Mouse (Mus musculus): ENCODE measurements around the gene Socs1. TPM values are rescaled to one million over a fixed set of nuclear protein-coding genes. Genes with fewer than 3 reads are reported as not detected.
"Not testable (repeated sequence)": the region's sequence is repeated elsewhere in the genome, so short reads cannot be mapped to it uniquely, and the experiment has no call there.

Gene Socs1
- 1 to 10 TPM; 3.1 to 3.5 TPM for total RNA-seq (2021)
- long read RNA-seq, experiment 1, transcript Socs1-201 (2 exons, 2,785 nt), result major isoform, 8 of 12 reads
- long read RNA-seq, experiment 1, partial matches to known transcripts, result 0 of 12 reads
- long read RNA-seq, experiment 1, other reads (novel, unspliced or antisense), result 4 of 12 reads
- long read RNA-seq, experiment 2, partial matches to known transcripts, result 0 of 6 reads
- long read RNA-seq, experiment 2, other reads (novel, unspliced or antisense), result 2 of 6 reads

DNA sequence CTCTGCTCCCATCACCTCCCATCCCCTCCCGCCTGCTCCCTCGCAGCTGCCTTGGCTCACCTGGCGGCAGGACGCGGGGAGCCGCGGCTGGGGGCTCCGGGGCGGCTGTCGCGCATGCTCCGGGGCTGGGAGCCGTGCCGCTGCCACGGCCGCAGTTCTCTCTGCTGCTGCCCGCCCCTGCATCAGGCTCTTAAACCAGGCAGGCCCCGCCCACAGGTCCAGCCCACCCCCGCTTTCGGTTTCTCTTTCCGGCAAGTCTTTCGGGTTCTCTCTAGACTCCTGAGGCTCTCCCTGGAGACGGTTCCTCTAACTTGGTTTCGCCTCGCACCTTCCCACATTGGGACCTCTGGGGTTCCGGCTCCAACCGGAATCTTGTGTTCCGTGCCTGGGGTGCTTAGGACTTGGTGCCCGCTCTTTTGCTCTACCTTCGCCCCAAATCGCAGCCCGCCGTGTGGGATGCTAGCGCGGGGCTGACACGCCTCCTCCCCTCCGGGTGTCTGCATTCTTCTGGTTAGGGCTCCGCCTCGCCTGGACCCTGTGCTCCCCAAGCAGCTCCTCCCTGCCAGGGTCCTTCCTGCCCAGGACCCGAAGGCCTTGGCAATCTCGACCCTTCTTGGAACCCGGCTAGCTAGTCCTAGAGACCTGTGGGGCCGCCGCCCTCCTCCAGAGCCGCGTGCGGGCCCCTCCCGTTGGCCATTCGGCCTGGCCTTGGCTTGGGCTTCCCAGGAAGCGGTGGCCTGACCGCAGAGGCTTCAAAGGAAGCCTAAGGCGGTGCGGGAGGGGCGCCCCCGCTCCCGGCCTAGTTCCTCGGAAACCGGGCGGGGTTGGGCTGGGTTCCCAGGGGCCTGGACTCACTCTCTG is at the start of gene Socs1:
Gene Socs1, minus strand, starts transcription at position 166 of the 861 bp plus-strand sequence.
- DNase-seq, result peak; percentile 91 to 95

DNA sequence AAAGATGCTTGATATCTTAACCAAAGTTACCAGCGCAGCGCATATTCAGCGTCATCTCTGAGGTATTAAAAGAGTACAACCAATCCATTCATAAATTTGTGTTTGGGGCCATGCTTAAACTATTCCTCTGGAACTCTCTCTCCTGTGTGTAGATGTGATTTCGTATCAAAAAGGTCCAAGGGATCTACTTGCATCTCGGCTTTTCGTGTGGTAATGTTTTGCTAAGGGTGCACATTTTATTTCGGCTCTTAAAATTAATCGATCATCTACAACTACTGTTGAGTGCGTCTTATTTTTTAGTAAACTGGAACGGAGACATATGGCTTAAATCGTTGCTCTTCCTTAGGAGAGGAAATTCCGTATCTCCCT is 49.2 kb upstream of the Socs1 start:
- no peak for DNase-seq

DNA sequence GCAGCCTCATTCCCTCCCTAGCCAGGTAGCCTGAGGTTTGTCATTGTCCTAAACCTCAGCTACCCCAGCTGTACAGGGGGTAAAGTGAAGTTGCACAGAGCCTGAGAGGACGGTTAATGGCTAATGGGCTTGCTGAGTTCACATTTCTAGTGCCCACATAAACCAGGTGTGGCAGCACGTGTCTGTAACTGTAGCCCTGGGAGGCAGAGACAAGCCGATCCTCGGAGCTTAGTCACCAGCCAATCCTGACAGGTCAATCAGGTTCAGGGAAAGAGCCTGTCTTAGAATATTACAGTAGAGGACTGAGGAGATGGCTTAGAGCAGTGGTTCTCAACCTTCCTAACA is 43.1 kb upstream of the Socs1 start:
- no peak for DNase-seq

DNA sequence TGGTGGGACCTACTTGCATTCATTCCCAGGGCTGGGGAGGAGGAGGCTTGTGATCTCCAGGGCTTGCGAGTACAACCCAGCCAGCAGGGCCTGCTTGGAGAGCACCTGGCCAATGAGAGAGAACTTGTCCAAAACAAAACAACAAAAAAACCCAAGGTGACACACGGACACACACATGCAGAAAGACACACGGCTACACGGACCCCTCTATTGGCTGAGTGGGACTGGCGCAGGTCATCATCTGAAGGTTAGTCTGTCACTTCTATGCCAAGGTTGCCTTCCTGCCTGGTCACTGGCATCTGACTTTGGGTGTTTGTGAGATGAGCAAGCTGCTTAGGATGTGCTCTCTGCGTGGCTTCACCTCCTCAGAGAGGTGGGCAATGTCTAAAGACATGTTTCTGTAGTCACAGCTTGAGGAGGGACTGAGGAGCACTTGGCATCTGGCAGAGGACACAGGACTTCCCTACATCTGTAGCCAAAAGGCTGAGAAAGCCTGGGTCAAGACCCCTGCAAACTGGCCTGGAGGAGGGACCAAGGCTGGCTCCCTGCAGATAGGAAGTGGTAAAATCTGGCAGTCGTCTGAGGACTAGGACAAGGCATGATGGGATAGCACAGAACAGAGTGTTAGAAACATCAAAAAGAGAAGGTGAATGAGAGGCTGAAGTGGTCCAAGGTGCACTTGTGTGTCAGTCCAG is 42.6 kb upstream of the Socs1 start:
- no peak for DNase-seq

DNA sequence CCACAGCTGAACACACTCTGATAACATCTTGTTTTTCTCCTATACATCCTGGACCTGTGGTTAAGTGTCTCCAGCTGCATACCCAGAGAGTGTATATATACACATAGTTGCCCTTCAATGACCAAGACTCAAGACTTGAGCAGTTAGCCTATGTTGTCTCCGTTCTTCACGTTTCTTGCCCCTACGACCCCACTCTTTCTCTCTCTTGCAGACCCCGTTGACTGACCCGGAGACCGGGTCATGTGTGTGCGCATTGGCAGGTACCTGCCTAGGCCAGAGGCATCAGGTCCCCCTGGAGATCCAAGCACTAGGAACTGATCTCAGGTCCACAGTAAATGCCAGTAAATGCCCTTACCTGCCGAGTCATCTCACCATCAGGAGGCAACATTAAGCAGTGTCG is 41.9 kb upstream of the Socs1 start:
- no peak for DNase-seq

DNA sequence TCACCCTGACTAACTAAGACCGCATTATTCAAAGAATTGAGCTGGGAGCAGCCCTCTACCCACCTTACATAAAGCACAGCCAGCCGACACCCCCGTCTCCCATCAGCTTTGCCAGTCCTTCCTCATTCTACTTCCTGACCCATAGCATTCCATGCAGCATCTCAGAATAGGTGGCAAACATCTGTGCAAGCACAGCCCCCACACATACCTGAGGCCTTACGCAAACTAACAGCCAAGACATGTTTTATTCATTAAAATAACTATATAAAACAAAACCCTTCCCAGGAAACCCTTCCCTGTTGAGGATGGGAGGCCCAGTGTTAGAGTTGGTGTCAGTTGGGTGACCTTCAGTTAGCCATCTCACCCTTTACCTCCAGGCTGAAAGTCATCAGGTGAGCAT is 40.5 kb upstream of the Socs1 start:
- no peak for DNase-seq

DNA sequence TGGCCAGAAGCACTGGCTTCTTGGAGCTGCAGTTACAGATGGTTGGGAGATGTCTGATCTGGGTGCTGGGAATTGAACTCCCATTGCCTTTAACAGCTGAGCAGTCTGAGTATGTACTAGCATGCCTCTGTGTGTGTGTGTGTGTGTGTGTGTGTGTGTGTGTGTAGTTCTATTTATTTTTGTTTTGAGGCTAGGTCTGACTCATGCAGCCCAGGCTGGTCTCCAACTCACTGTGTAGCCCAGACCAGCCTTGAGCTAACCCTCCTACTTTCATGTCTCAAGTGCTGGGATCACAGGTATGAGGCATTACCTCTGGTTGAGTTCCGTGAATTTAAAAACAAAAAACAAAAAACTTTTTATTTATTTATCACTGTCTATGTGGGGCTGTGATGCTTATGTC is 39.2 kb upstream of the Socs1 start:
- DNase-seq, result peak in 1 of 2 experiments; percentile 17

DNA sequence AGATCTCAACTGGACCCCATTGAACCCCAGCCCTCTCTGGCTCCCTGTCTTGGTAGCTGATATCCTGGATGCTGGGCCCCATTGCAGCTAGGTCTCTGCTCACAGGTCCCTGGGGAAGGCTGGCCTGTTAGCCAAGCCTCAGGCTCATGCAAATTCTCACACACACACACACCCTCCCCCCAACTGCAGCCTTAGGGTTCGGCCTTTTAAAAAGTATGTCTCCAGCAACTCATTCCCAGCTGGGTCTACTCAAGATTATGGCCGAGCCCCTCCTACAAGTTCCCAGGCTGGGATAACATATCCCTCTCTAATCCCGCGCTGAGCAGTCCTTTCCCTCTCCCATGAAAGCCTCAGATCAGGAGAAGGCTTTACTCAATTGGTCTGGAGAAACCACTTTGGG is 36.1 kb upstream of the Socs1 start:
- no peak for DNase-seq

DNA sequence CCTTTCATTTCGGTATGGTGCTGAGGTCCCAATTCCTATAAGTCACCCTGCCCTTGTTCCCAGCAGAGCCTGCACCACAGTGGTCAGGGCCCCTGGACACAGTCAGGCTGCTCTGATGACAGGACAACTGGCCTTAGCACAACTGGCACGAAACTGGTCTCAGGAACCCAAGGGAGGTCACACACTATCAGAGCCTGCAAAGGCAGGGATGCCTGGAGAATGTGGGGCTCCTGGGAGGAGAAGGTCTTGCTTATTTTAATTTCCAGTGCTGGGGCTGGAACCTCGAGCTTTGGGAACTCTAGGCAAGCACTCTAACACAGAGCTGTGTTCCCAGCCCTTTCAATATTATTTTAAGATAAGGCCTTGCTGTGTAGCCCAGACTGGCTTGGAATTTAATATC is 34.6 kb upstream of the Socs1 start:
- no peak for DNase-seq

DNA sequence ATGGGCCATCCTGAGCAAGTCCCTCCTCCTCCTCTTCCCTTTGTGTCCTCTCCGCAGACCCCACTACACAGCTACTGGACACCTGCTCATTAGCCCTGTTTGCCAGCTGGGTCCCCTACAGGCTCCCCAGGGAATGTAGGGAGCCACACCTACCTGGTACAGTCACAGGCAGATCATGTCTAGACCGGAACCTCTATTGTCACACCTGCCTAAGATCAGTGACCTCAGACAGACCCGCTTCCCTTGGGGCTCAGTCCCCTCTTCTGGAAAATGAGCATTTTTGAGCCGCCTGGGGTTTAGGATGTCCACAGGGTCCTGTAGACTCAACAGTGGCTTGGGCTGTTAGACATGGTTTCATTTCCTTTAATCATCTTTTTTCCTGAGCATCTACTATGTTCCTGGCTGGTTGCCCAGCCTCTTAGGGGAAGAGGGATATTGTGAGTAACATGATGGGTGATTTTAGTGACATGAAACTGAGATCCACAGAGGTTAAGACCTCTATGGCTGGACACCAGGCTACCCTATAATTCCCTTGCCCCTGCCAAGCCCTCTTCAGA is 33.3 kb upstream of the Socs1 start:
- no peak for DNase-seq

DNA sequence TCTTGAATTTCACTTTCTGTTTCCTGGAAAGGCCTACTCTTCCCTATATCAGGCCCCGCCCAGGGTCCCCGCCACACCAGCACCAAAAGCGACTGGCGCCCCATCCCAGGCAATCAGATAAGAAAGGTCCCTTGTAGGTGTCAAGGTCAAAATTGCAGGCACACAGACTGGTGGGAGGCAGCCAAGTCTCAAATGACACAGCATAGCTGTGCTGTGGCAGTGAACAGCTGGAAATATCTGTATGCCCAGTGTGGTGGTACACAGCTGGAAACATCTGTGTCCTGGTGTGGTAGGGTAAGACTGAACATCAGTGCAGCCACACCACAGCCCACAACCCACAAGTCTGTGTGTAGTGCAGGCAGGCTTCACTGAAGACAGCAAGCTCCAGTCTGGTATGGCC is 29.5 kb upstream of the Socs1 start:
- peak; percentile 48 to 57 for DNase-seq

DNA sequence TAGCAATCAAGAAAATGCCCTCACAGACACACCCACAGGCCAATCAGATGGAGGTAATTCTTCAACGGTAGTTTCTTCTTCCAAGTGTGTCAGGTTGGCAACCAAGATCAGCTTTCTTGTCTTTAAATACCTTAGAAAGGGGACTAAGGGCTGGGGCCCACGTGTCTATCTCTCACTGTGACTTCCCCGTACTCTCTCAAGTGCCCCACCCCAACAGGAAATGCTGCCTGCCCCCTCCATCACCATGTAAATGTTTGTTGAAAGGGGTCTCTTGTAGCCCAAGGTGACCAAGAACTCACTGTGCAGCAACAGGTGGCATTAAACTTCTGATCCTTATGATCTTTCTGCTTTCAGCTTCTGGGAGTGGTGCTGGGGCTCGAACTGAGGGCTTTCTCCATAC is 28.4 kb upstream of the Socs1 start:
- DNase-seq, result no peak

DNA sequence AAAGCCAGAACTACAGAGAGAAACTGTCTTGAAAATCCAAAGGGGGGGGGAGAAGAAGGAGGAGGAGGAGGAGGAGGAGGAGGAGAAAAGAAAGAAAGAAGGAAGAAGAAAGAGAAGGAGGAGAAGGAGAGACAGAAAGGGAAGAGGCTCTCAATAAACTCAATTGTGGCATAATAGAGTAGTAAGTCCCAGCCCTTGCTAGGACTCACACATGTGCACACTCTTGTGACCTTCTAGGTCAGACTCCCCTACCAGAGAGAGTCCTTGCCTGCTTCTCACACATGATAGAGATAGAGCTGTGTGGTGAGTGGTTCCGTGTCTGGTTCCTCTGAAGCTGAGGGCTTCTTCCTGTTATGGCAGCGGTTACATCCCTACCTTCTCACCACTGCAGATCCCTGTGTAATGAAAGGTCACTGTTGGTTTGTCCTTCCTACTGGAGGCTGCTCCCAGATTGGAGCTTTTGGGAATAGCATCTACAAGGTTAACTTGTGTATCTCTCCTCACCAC is 27.6 kb upstream of the Socs1 start, which contains the start of gene Gm11172:
Gene Gm11172, plus strand, starts transcription at position 51 of the 507 bp plus-strand sequence.
- no peak for DNase-seq

DNA sequence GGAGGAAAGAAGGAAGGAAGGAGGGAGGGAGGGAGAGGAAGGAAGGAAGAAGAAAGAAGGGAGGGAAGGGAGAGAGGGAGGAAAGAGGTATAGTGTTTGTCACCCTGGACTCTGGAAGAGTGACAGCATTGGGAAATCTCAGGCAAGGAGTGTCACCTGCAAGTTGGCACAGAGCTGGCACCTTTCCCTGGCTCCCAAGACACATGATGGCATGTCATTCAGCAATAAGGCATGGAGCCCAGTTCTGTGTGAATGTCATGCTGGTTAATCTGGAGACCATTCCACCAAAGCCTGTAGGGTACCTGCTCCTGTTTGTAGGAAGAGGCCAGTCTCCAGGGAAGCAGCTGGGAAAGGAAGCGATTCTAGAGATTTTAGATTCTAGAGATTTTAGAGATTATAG is 25.0 kb upstream of the Socs1 start:
- DNase-seq, result no peak

DNA sequence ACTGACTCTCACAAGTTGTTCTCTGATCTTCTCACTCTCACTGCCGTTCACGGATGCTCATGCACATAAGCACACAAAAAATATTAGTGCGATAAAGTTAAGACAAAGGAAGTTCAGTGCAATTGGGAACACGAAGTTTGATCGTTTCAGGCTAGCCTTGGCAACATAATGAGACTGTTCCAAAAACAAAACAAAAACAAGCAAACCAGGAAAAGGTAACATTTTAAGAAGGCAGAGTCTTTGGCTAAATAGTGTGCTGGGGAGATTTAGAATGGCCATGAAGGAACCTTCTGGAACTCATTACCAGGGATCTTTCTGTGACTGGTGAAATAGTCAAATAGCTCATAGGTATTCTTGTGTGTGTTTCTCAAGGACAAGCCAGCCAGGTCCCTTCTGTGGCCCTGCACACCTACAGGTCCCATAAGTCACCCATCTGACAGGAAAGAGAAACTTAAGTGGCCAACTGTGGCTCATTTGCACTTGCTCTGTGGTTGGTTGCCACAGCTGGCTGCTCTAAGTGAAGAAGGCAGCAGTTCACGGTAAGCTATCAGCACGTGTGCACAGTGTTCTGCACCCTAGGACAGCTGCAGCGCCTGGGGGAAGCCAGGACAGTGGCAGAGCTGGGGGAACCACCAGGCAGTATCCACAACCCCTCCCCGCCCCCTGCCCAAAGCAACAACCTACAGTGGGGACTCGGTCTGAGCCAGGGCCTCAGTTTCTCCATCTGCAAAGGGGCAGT is 20.6 kb upstream of the Socs1 start, which contains the start of gene Prm1:
Gene Prm1, minus strand, starts transcription at position 51 of the 739 bp plus-strand sequence.
- no peak for DNase-seq

DNA sequence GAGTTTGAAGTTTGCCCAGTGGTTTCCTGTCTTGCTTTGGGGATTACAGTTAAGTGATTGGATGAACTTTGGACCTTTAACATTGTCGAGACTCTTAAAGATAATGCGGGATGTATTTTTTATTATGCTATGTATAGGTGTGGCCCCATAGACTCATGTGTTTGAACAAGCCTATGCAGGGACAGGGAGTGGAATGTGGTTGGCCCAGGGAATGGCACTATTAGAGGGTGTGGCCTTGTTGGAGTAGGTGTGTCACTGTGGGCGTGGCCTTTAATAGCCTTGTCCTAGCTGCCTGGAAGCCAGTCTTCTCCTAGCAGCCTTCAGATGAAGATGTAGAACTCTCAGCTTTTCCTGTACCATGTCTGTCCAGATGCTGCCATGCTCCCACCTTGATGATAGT is 17.1 kb upstream of the Socs1 start:
- DNase-seq, result not testable (repeated sequence)

DNA sequence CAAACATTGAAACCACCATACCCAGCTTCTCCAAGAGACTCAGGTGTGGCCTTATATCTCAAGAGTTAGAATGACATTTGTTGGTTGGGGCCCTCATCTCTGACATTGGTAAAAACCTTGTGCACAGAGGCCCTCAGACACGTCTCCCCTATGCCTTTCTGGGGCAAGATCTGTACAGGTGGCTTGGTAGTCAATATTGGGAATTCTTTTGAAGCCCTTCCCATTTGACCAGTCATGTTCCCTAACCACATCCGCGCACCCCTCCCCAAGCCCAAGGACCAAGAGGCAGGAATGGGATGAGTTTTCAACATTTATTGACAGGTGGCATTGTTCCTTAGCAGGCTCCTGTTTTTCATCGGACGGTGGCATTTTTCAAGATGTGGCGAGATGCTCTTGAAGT is 10.7 kb upstream of the Socs1 start, which contains the start of gene Prm2:
Gene Prm2, minus strand, starts transcription at position 101 of the 400 bp plus-strand sequence.
- no peak for DNase-seq

DNA sequence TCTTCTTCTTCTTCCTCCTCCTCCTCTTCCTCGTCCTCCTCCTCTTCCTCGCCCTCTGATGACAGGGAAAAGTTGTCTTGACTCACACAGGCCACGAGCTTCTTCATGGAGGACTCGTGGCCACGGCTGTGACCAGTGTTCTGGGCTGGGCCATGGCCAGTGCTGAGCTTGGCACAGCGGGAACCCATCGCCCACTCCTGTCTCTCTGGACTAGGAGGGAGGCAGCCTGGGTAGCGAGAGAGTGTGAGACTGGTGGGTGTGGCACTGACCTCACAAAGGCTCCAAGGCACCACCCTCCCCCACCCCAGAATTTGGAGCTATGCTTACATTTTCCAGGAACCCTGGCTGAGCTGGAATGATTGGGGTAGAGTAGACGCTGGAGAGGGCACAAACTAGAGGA is 5.4 kb upstream of the Socs1 start, which contains the start of gene Prm3:
Gene Prm3, minus strand, starts transcription at position 213 of the 400 bp plus-strand sequence.
- DNase-seq, result no peak

DNA sequence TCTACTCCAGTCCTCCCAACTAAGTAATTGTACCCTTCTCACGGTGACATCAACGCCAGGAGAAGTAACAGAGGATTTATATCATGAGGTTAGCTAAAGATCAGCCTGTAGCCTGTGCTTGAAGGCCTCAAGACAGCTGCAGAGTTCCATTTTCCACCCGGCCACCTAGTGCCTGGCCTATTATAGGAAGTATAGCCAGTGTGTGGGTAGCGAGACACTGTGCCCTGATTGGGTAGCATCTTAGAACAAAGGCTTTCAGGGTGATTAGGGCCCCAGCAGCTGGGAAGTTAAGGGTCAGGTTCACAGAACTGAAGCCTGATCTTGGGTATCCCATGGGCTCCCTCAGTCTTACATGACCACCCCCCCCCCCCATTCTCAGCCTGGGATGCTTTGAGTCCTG is 3.5 kb upstream of the Socs1 start:
- DNase-seq, result no peak

DNA sequence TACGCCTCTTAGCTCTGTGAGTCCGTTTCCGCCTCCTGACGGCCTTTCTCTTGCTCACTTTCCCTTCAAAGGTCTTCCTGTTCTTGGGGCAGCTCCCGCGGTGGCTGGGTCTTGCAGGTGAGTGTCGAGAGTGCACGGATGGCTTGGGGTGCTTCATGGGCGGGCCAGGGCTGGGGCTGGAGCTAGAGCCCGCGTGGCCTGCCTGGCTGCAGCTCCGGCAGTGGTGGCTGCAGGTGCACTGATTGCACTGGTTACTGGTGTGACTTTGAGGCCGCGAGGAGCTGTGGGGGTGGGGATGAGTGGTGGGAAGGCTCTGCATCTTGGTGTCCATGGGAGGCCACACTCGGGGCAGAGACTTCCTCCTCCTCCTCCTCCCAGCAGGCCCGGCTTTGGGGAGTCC is 2.9 kb upstream of the Socs1 start, which contains the start of gene Tnp2:
Gene Tnp2, minus strand, starts transcription at position 390 of the 400 bp plus-strand sequence.
- DNase-seq, result no peak

DNA sequence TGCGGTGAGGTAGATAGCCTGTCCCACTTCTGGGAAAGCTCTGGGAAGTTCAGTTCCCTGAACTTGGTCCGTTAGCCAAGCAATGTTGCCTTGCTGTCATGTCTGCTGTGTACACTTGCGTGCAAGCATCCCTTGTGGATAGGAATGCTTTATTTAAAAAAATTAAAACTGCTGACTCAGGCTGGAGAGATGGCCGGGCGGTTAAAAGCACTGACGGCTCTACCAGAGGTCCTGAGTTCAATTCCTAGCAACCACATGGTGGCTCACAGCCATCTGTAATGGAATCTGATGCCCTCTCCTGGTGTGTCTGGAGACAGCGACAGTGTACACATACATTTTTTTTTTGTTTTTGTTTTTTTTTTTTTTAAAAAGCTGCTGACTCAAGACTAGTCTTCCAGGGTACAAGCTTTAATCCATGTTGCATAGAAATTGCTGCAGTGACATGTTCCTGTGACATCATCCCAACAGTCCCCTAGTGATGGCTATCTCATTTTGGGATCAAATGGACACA is 2.3 kb upstream of the Socs1 start:
- DNase-seq, result no peak

Measured in adrenal gland, postnatal 36 days (tissue).